Mouse (Mus musculus) liver, postnatal 0 days (tissue): ENCODE results near the gene Rprd1b. TPM values are rescaled to one million over a fixed set of nuclear protein-coding genes. Genes with fewer than 3 reads are reported as not detected.

ENCODE experiments used
- ATAC-seq: fragments of 200-750 bp; cut with Nextera tagmentation; 2 replicates; pipeline ENCODE4 v1.8.0; 2017; ENCODE audit warnings: mild to moderate bottlenecking, moderate library complexity
- DNase-seq: peaks from one replicate; pipeline ENCODE4 v3.0.0-alpha.2; 2016
- H3K27ac ChIP-seq: fragments of 300-500 bp; sonication (generic); 2 replicates; pipeline ENCODE4 v1.5.1; 2014; ENCODE audit warnings: antibody characterized with exemption, moderate library complexity, mild to moderate bottlenecking, low read depth
- H3K27me3 ChIP-seq: fragments of 300-500 bp; sonication (generic); 2 replicates; pipeline ENCODE4 v1.6.1; 2014; ENCODE audit warnings: low read length, control low read depth, mixed read lengths; ENCODE audit not compliant: insufficient read depth
- H3K36me3 ChIP-seq: fragments of 300-500 bp; sonication (generic); replicated peaks from 2 replicates; pipeline ENCODE4 v1.6.1; 2014; ENCODE audit warnings: mild to moderate bottlenecking, control low read depth, low read length, moderate library complexity, mixed read lengths; ENCODE audit not compliant: insufficient read depth
- H3K4me1 ChIP-seq: fragments of 300-500 bp; sonication (generic); 2 replicates; pipeline ENCODE4 v1.6.1; 2014; ENCODE audit warnings: antibody characterized with exemption, mild to moderate bottlenecking, control low read depth; ENCODE audit not compliant: insufficient read depth
- H3K4me2 ChIP-seq: fragments of 300-500 bp; sonication (generic); 2 replicates; pipeline ENCODE4 v1.6.1; 2014; ENCODE audit warnings: low read depth, mild to moderate bottlenecking, low read length, moderate library complexity, mixed read lengths
- H3K4me3 ChIP-seq: fragments of 300-500 bp; sonication (generic); 2 replicates; pipeline ENCODE4 v1.5.1; 2014; ENCODE audit warnings: low read depth, low read length
- H3K9ac ChIP-seq: fragments of 300-500 bp; sonication (generic); replicated peaks from 2 replicates; pipeline ENCODE4 v1.6.1; 2014; ENCODE audit warnings: mild to moderate bottlenecking, moderate library complexity
- H3K9me3 ChIP-seq: fragments of 300-500 bp; sonication (generic); 2 replicates; pipeline ENCODE4 v1.6.1; 2016; ENCODE audit warnings: mild to moderate bottlenecking, control low read depth, low read length, mixed read lengths
- CTCF ChIP-seq: sonication (generic); IDR thresholded peaks from 2 replicates; pipeline ENCODE4 v1.5.1; 2016; ENCODE audit warnings: antibody characterized with exemption, low read depth
- EP300 ChIP-seq: IDR thresholded peaks from 2 replicates; pipeline ENCODE4 v1.6.1; 2016; ENCODE audit warnings: antibody characterized with exemption, low read depth, mild to moderate bottlenecking
- WGBS: fragments of 180-500 bp; shearing (Covaris S2); extraction: QIAGEN DNeasy Blood & Tissue Kit; methylation state at CpG from one replicate; pipeline ENCODE4 v1.1.7; 2014; ENCODE audit not compliant: insufficient replicate concordance; 5-methylcytosine and 5-hydroxymethylcytosine counted together
- polyA plus RNA-seq: library from polyadenylated mRNA; unstranded; fragments of >200 nt; fragmentation: Nextera tagmentation; extraction: Ambion mirVana; gene quantifications from 2 replicates; pipeline ENCODE4 v1.2.1, GENCODE M21; 2015

The Rprd1b gene
- polyA plus RNA-seq, 1 experiment from 2014 or later = 17.4 TPM

DNA sequence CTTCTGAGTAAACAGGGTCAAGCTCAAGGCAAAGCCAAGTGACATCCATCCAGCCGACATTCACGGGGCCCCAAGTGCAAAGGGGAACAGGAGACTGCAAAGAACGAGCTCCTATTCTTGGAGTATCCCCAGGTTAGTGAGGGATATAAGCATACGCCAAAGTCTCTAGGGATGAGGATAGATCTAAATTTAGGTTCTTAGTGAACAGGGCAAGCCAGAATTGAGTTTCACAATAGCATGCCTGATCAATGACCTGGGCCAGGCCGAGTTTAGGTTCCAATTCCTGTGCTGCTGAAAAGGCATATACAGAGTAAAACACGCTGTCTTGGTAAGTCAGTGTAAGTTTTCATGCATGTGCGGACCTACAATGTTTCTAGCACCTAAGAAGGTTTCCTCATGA is 18.9 kb upstream of the Rprd1b start:
- Histone ChIP-seq H3K4me1 (0 out of 2 replicates have a peak, but pooled peaks cover 3% of the 10 kb centered on the region), H3K27ac (no peak overlapping the region), H3K4me2 (no peak overlapping the region), H3K36me3 (peaks cover 22% of the 10 kb centered on the region), H3K9ac (no peak overlapping the region), H3K4me3 (no peak overlapping the region), H3K27me3 (no peaks in the 10 kb centered on the region), H3K9me3 (no peaks in the 10 kb centered on the region)
- 65% methylated on average over 7 of the region's 7 CpGs for WGBS
- TF ChIP-seq EP300 = no peak
- no peak for TF ChIP-seq CTCF
- no peak for DNase-seq
- ATAC-seq = peak; percentile 80

DNA sequence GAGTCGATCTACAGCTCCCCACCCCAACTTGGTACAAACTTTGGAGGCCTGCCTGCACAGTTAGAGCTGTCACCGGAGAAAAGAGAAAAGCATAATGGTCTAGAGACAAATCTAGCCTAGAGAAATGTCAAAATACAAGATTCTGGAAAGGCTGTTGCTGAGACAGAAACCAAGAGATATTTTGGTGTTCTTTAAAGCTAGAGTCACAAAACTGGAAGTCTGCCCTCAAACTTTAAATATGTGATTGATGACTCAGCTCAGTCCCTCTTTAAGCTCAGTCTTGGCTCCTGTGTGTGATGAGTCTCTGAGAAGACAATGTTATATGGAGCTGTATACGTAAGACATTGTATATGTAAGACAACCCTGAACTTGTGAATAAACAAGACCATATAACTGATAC is 15.7 kb upstream of the Rprd1b start:
- TF ChIP-seq EP300 (no peak), CTCF (no peak)
- Histone ChIP-seq H3K36me3 (peaks cover 13% of the 10 kb centered on the region; the same call in 1 of the 2 replicates), H3K9ac (no peak overlapping the region), H3K4me2 (no peak overlapping the region), H3K27ac (no peak overlapping the region), H3K4me3 (no peak overlapping the region), H3K9me3 (no peaks in the 10 kb centered on the region), H3K4me1 (no peaks in the 10 kb centered on the region), H3K27me3 (no peaks in the 10 kb centered on the region)
- no peak for ATAC-seq
- DNase-seq = no peak
- 85% methylated on average over 3 of the region's 3 CpGs for WGBS

DNA sequence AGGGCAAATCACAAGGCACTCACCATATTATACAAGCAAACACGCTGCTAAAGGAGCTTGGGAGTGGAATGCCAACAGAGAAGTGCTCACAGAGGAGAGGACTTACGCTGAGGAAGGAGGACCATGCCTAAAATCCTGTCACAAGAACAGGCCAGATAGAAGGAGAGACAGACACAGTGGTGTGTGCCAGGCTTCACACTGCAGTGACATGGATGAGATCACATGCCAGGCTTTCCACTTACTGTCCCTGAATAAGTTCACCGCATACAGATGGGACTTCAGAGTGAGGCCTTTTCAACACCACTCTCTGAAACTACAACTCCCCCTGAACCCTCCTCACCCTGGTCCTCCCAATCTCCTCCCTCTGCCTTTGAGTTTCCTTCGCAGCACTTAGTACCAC is 11.0 kb upstream of the Rprd1b start:
- WGBS = 87% methylated on average over 4 of the region's 4 CpGs
- DNase-seq (no peak), ATAC-seq (no peak)
- Histone ChIP-seq H3K27ac (no peak overlapping the region), H3K27me3 (no peaks in the 10 kb centered on the region), H3K9me3 (no peaks in the 10 kb centered on the region), H3K4me3 (no peak overlapping the region), H3K4me2 (no peak overlapping the region), H3K4me1 (no peaks in the 10 kb centered on the region), H3K9ac (no peak overlapping the region), H3K36me3 (no peaks in the 10 kb centered on the region)
- TF ChIP-seq CTCF (no peak), EP300 (no peak)

DNA sequence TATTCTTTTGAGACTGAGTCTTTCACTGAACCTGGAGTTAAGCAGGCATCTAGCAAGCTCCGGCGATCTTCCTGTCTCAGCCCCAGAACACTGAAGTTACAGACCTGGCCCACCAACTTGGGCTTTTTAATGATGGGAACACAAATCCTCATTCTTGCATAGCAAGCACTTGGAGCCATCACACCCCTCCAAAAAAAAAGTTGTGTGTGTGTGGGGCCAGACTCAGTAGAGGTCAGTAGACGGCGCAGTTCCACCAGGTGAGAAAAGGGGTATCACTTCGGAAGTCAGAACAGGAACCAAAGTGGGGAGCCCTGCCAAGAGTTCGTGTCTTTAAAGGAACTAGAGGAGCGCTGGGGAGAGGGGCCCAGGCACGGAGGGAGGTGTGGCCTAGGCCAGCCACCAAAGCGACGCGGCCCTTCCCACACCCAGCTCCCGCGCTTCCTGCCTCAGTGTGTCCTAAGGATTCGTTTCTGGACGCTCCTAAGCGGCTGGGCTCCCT is 393 bp upstream of the Rprd1b start:
- H3K36me3 ChIP-seq = no peaks in the 10 kb centered on the region
- H3K4me3 ChIP-seq = peak overlapping the region; percentile 77
- peak overlapping the region; percentile 79 for H3K9ac ChIP-seq
- TF ChIP-seq EP300 = no peak
- peak; percentile 52 for TF ChIP-seq CTCF
- H3K4me1 ChIP-seq = peaks cover 28% of the 10 kb centered on the region
- WGBS = 2% methylated on average over 16 of the region's 16 CpGs
- no peak for ATAC-seq
- peak overlapping the region; percentile 84 for H3K27ac ChIP-seq
- H3K4me2 ChIP-seq = peak overlapping the region; percentile 80
- H3K27me3 ChIP-seq = no peaks in the 10 kb centered on the region
- no peak for DNase-seq
- no peaks in the 10 kb centered on the region for H3K9me3 ChIP-seq

DNA sequence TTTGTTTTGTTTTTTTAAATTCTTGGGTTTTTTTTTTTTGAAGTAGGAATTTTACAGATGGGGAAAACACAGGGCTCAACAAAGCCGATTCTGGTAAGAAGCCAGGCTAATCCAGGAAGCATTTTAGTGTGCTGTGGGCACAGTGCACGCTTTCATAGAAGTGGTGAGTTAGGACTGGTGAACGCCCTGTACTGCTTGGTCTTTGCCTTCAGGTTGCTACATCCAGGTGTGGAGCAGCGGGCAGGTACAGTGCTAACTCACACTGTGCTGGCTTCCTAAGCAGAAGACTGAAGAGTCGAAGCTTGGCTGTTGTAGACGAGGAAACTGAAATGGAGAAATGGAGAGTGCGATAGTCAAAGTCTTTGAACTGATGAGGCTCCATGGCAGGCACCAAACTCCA is 1.7 kb downstream of the Rprd1b start:
- H3K9me3 ChIP-seq = no peaks in the 10 kb centered on the region
- DNase-seq (no peak), ATAC-seq (no peak)
- TF ChIP-seq CTCF (no peak), EP300 (no peak)
- H3K4me2 ChIP-seq = peak overlapping the region; percentile 80
- no peaks in the 10 kb centered on the region for H3K36me3 ChIP-seq
- 62% methylated on average over 7 of the region's 7 CpGs for WGBS
- no peak overlapping the region for H3K27ac ChIP-seq
- peaks cover 28% of the 10 kb centered on the region for H3K4me1 ChIP-seq
- H3K27me3 ChIP-seq = no peaks in the 10 kb centered on the region
- peak overlapping the region; percentile 79 for H3K9ac ChIP-seq
- peak overlapping the region; percentile 77 for H3K4me3 ChIP-seq

DNA sequence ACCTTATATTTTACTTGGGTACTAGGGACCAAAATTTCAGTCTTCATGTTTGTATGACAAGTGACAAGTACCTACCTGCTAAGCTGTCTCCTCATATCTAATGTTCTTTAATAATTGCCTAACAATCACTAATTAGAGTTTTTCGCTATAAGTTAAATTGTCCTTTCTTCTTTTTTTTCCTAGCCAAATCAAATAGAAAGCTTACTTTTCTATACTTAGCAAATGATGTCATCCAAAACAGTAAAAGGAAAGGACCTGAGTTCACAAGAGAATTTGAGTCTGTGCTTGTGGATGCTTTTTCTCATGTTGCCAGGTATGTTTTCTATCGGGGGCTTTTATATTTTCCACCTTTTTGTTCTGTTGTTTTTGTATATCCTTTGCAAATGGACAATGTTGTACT is 7.5 kb downstream of the Rprd1b start:
- Histone ChIP-seq H3K27ac (no peak overlapping the region), H3K9me3 (no peaks in the 10 kb centered on the region), H3K9ac (no peak overlapping the region), H3K4me2 (no peak overlapping the region), H3K36me3 (peaks cover 16% of the 10 kb centered on the region), H3K4me3 (no peak overlapping the region), H3K27me3 (no peaks in the 10 kb centered on the region), H3K4me1 (peaks cover 22% of the 10 kb centered on the region)
- TF ChIP-seq CTCF (no peak), EP300 (no peak)
- 91% methylated on average over 2 of the region's 2 CpGs for whole genome bisulfite sequencing
- ATAC-seq = no peak
- DNase-seq = no peak

DNA sequence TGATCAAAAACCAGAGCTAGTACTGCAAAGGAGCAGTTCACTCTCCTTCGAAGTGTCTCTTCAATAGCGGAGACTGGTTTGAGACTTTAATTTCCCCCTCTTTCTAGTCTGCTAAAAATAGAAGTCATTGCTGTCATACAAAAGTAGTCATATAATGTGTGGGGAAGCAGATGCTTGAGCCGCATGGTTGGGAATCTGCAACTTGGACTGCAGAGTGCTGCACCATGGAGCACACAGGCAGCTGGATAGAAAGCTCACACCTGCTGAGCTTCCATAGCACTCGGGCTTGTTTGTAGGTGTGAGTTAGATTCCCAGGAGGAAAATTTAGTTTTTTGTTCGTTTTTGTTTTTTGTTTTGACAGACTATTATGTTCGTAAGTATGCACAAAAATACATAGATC is 8.1 kb downstream of the Rprd1b start:
- H3K9me3 ChIP-seq = no peaks in the 10 kb centered on the region
- H3K4me1 ChIP-seq = peaks cover 17% of the 10 kb centered on the region
- ATAC-seq (no peak), DNase-seq (no peak)
- no peak overlapping the region for H3K4me2 ChIP-seq
- peaks cover 17% of the 10 kb centered on the region for H3K36me3 ChIP-seq
- H3K4me3 ChIP-seq = no peak overlapping the region
- WGBS = 80% methylated on average over 6 of the region's 6 CpGs
- TF ChIP-seq EP300 (no peak), CTCF (no peak)
- H3K27ac ChIP-seq = no peak overlapping the region
- H3K9ac ChIP-seq = no peak overlapping the region
- H3K27me3 ChIP-seq = no peaks in the 10 kb centered on the region
